In the genomic region with DNA sequence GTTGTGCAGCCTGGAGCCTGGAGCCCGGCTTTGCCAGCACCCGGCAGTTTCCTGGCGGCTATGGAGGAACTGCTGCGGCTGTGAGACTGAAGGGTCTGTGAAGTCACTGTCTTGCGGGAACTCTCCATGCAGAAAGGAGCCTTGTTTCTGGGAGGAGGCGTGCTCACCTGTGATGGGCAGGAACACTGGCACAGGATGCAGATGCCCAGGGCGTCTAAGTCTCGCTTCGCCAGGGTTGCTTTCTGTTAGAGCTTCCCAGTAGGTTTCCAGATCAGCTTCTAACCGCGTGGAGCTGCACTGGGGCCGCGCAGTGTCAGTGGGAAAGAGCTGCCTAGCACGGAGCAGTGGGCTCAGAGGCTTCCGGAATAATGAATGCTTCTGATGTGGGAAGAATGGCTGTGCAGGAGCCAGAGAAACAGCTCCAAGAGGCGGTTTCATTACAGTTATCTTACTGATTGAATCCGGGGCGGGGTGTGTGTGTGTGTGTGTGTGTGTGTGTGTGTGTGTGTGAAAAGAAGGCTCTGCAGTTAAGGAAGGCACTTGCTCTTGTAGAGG, we compare ENCODE assay signal across 16 mouse cellular contexts. TPM values are rescaled to one million over a fixed set of nuclear protein-coding genes. Genes with fewer than 3 reads are reported as not detected.
DNase-seq lines count a peak whose midpoint lies in the region; ATAC-seq and TF ChIP-seq lines count a peak whose summit lies in the region.
"Had no signal": no experiment of that assay in that cellular context is flagged by ENCODE, and none has a peak within 500 bp of the region (broad histone marks: within the 10 kb centered on the region; RNA-seq: fewer than 3 reads in every experiment).

No protein-coding gene starts in this region.

- no peaks in the 10 kb centered on the region for H3K27me3 ChIP-seq in forebrain, postnatal 0 days (ENCODE audit: insufficient read depth, low read length)
- H3K27me3 ChIP-seq in forebrain, embryonic 10.5 days (ENCODE audit: poor library complexity, severe bottlenecking), result no peaks in the 10 kb centered on the region
- H3K27me3 ChIP-seq in heart, embryonic 14.5 days (ENCODE audit: control insufficient read depth, insufficient read depth, low read length), result no peaks in the 10 kb centered on the region
- H3K27me3 ChIP-seq in midbrain, embryonic 12.5 days, result no peaks in the 10 kb centered on the region

- DNase-seq in forebrain, postnatal 0 days, result peak; percentile 14
- no peak for DNase-seq in forebrain, embryonic 10.5 days (ENCODE audit: extremely low spot score, low spot score)
- no peak for DNase-seq in heart, adult 8-10 months (ENCODE audit: low spot score)
- peak; percentile 27 for DNase-seq in Muller cell, postnatal 12 days (ENCODE audit: inconsistent ontology term)
- no peak for DNase-seq in right cerebral cortex, postnatal 36 days (ENCODE audit: low spot score in 2 of 2)
- DNase-seq: cerebellum, postnatal 25 days; lung, embryonic 14.5 days; right cerebral cortex, adult 18-20 months; spleen, adult 18-20 months; thymus, postnatal 14 days had no signal

- WGBS in forebrain, postnatal 0 days, result 69% methylated on average over 18 of the region's 18 CpGs
- 89% methylated on average over 18 of the region's 18 CpGs for WGBS in forebrain, embryonic 10.5 days
- WGBS in heart, embryonic 14.5 days, result 66% methylated on average over 18 of the region's 18 CpGs
- 84% methylated on average over 17 of the region's 18 CpGs for WGBS in midbrain, embryonic 12.5 days

- H3K4me2 ChIP-seq in forebrain, postnatal 0 days (ENCODE audit: low read depth), result no peak overlapping the region
- no peak overlapping the region for H3K4me2 ChIP-seq in heart, embryonic 14.5 days (ENCODE audit: low read length)
- H3K4me2 ChIP-seq in midbrain, embryonic 12.5 days (replicated peaks), result no peak overlapping the region
- H3K4me2 ChIP-seq: liver, embryonic 11.5 days; lung, embryonic 14.5 days had no signal

- peaks cover 6% of the 10 kb centered on the region; the same call in 1 of the 2 replicates for H3K36me3 ChIP-seq in forebrain, postnatal 0 days (ENCODE audit: insufficient read depth)
- peaks cover 27% of the 10 kb centered on the region for H3K36me3 ChIP-seq in forebrain, embryonic 10.5 days (replicated peaks)
- H3K36me3 ChIP-seq in heart, embryonic 14.5 days (ENCODE audit: control insufficient read depth, insufficient read depth, low read length), result no peaks in the 10 kb centered on the region
- H3K36me3 ChIP-seq in midbrain, embryonic 12.5 days, result 0 out of 2 replicates have a peak, but pooled peaks cover 2% of the 10 kb centered on the region

- H3K4me3 ChIP-seq in forebrain, postnatal 0 days (ENCODE audit: low read depth, low read length), result no peak overlapping the region
- H3K4me3 ChIP-seq in forebrain, embryonic 10.5 days, result no peak overlapping the region
- no peak overlapping the region for H3K4me3 ChIP-seq in heart, embryonic 14.5 days (ENCODE audit: control insufficient read depth in 1 of 2, insufficient read depth in 1 of 2, low read depth in 1 of 2, low read length in 2 of 2)
- H3K4me3 ChIP-seq in midbrain, embryonic 12.5 days, result no peak overlapping the region
- H3K4me3 ChIP-seq: myocyte had no signal

- no peak for TF ChIP-seq CTCF in forebrain, postnatal 0 days (IDR thresholded peaks at IDR 0.05; ENCODE audit: low read depth)

- H3K4me1 ChIP-seq in forebrain, postnatal 0 days (ENCODE audit: insufficient read depth), result no peaks in the 10 kb centered on the region
- peaks cover 12% of the 10 kb centered on the region for H3K4me1 ChIP-seq in forebrain, embryonic 10.5 days
- H3K4me1 ChIP-seq in heart, embryonic 14.5 days (ENCODE audit: control insufficient read depth in 2 of 2, insufficient read depth in 2 of 2, low read length in 2 of 2), result peaks cover 32 to 43% of the 10 kb centered on the region in 2 experiments
- peaks cover 8% of the 10 kb centered on the region; the same call in 1 of the 2 replicates for H3K4me1 ChIP-seq in midbrain, embryonic 12.5 days

- no peaks in the 10 kb centered on the region for H3K9me3 ChIP-seq in forebrain, postnatal 0 days (ENCODE audit: low read length)
- no peaks in the 10 kb centered on the region; the same call in 1 of the 2 replicates for H3K9me3 ChIP-seq in forebrain, embryonic 10.5 days
- H3K9me3 ChIP-seq in heart, embryonic 14.5 days (ENCODE audit: control insufficient read depth, low read length), result no peaks in the 10 kb centered on the region
- H3K9me3 ChIP-seq in midbrain, embryonic 12.5 days, result no peaks in the 10 kb centered on the region

- peak; percentile 45; the same call in 1 of the 2 replicates for ATAC-seq in forebrain, postnatal 0 days
- no peak for ATAC-seq in heart, embryonic 14.5 days (ENCODE audit: insufficient number of reproducible peaks, insufficient read depth, low FRiP score, low read depth)
- no peak for ATAC-seq in midbrain, embryonic 12.5 days (ENCODE audit: low FRiP score, low read depth)
- no peak for ATAC-seq in megakaryocyte, adult 5-6 weeks (ENCODE audit: poor library complexity, severe bottlenecking)
- ATAC-seq: intestine, embryonic 16.5 days had no signal

- no peak overlapping the region for H3K27ac ChIP-seq in forebrain, postnatal 0 days (ENCODE audit: low read depth, low read length)
- H3K27ac ChIP-seq in forebrain, embryonic 10.5 days, result no peak overlapping the region
- peak overlapping the region; percentile 53 to 58 for H3K27ac ChIP-seq in heart, embryonic 14.5 days (replicated peaks in 1 of 2; ENCODE audit: control insufficient read depth in 1 of 2, insufficient read depth in 1 of 2, low read depth in 2 of 2, low read length in 2 of 2)
- peak overlapping the region; percentile 35; the same call in 1 of the 2 replicates for H3K27ac ChIP-seq in midbrain, embryonic 12.5 days (replicated peaks)

- H3K9ac ChIP-seq in forebrain, postnatal 0 days, result no peak overlapping the region
- peak overlapping the region; percentile 31; the same call in 1 of the 2 replicates for H3K9ac ChIP-seq in heart, embryonic 14.5 days (ENCODE audit: low read length)
- no peak overlapping the region for H3K9ac ChIP-seq in midbrain, embryonic 12.5 days (replicated peaks)
- H3K9ac ChIP-seq: lung, embryonic 14.5 days had no signal

RNA-seq across cellular contexts. Expression of gene Rcan1, which starts 35.2 kb away (rescaled TPM):
- 72.3 and 83.8 TPM in 2 replicates for total RNA-seq in forebrain, postnatal 0 days (2014; rRNA removed)
- 50.3 and 52.2 TPM in 2 replicates for polyA plus RNA-seq in forebrain, postnatal 0 days (2015; fragmentation: Nextera tagmentation; extraction: Ambion mirVana)
- 34.4 and 34.7 TPM in 2 replicates for polyA plus RNA-seq in forebrain, embryonic 10.5 days (2016; fragmentation: Nextera tagmentation; extraction: Ambion mirVana)
- polyA plus RNA-seq in heart, embryonic 14.5 days (2014; fragmentation: Nextera tagmentation; extraction: Ambion mirVana), result 105 TPM in 2 replicates
- 100 to 1,000 TPM in 1 of 4 experiments, 10 to 100 TPM in 3; 51.0 to 123 (median 71.2) TPM for total RNA-seq in heart, adult 8-10 months (2022)
- 42.1 and 42.8 TPM in 2 replicates for polyA plus RNA-seq in midbrain, embryonic 12.5 days (2016; fragmentation: Nextera tagmentation; extraction: Ambion mirVana)
- total RNA-seq in megakaryocyte, adult 5-6 weeks (2015), result 8.6 and 8.8 TPM in 2 replicates
- total RNA-seq in megakaryocyte, adult 5-6 weeks (2017), result 8.8 and 11.5 TPM in 2 replicates

RNA-seq across cellular contexts. Expression of gene Clic6, which starts 50.0 kb away (rescaled TPM):
- 3.5 and 5.5 TPM in 2 replicates for total RNA-seq in forebrain, postnatal 0 days (2014; rRNA removed)
- 3.7 and 6.2 TPM in 2 replicates for polyA plus RNA-seq in forebrain, postnatal 0 days (2015; fragmentation: Nextera tagmentation; extraction: Ambion mirVana)
- 4.8 and 5.2 TPM in 2 replicates for polyA plus RNA-seq in forebrain, embryonic 10.5 days (2016; fragmentation: Nextera tagmentation; extraction: Ambion mirVana)
- 0.72 and 0.89 TPM in 2 replicates for polyA plus RNA-seq in heart, embryonic 14.5 days (2014; fragmentation: Nextera tagmentation; extraction: Ambion mirVana)
- under 1 TPM; 0.34 to 0.63 (median 0.41) TPM for total RNA-seq in heart, adult 8-10 months (2022)
- polyA plus RNA-seq in midbrain, embryonic 12.5 days (2016; fragmentation: Nextera tagmentation; extraction: Ambion mirVana), result 1.6 and 4.6 TPM in 2 replicates
- not detected in 2 replicates for total RNA-seq in megakaryocyte, adult 5-6 weeks (2015)
- not detected in 2 replicates for total RNA-seq in megakaryocyte, adult 5-6 weeks (2017)
- polyA plus RNA-seq: myocyte had no signal

Comparison
In these comparisons a context has a peak if more than half of its experiments do, and no peak if none do; other contexts are left out.
1. DNase-seq: peak in forebrain, postnatal 0 days (single experiment) and Muller cell, postnatal 12 days (single experiment); none in forebrain, embryonic 10.5 days (single experiment), heart, adult 8-10 months (single experiment) and right cerebral cortex, postnatal 36 days (0 of 2).
2. H3K27ac ChIP-seq: peak in heart, embryonic 14.5 days (2 of 2) and midbrain, embryonic 12.5 days (single experiment); none in forebrain, postnatal 0 days (single experiment) and forebrain, embryonic 10.5 days (single experiment).